Mouse (Mus musculus) megakaryocyte-erythroid progenitor cell, adult 5-6 weeks (primary cell): Measurements from ENCODE around the gene Rfx2. TPM values are rescaled to one million over a fixed set of nuclear protein-coding genes. Genes with fewer than 3 reads are reported as not detected.

ENCODE experiments used
- ATAC-seq: replicated peaks from 2 replicates; pipeline ENCODE4 v1.8.0; 2016; ENCODE audit warnings: mild to moderate bottlenecking, inconsistent platforms; ENCODE audit not compliant: severe bottlenecking, poor library complexity, low FRiP score, low TSS enrichment
- total RNA-seq, 2 experiments: library from RNA; stranded (forward) in 1 of 2; stranded (reverse) in 1 of 2; fragments of 200-1000, 215-1000 nt in 1 of 2; fragments of >200 nt in 1 of 2; fragmentation: Nextera tagmentation in 1 of 2; gene quantifications; 2 replicates each; pipeline ENCODE4 v1.2.3; 2014 to 2017

Gene Rfx2
- total RNA-seq, 2 experiments from 2014 or later, result 10.5 to 29.3 TPM

GRCm38 (mm10) chr17:56761077-56761476 is 69.7 kb downstream of the Rfx2 start:
- no peak for ATAC-seq

- ATAC-seq, result no peak
Observed at GRCm38 (mm10) chr17:56759261-56759660, 71.6 kb downstream of the Rfx2 start.

- ATAC-seq, result peak; percentile 5; the same call in 1 of the 2 replicates
Observed at GRCm38 (mm10) chr17:56758132-56758531, 72.7 kb downstream of the Rfx2 start.

DNA sequence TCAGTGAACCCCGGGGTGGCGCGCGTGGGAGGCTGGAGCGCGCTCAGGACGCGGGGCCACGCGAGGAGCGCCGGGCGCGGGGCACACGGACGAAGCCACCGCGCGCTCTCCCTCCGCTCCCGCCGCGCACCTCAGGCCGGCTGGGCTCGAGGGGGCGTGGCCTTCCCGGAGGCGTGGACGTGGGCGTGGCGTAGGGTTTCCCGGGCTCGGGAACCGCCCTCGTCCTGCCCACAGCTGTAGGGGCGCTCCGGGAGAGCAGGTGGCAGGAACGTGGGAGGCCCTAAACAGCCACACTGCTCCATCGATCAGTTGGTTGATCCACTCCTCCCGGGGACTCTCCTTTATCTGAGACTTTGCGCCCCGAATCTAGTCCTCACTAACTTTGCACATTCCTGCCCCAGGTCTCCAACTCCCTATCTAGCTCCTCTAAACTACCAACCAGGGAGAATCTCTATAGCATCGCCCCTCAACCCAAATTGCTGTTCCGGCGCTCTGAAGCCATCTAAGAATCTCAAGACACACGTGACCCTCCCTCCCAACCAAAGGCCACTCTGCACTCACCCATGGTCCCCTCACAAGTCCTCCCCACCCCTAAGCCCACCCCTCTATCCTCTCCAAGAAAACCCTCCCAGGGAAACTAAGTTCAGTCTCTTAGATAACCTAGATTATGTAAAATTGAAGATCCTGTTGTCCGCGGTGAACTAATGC is 73.2 kb downstream of the Rfx2 start, which contains the start of gene Nrtn:
Gene Nrtn, minus strand, starts transcription at position 115 of the 708 bp plus-strand sequence.
- peak; percentile 41 for ATAC-seq

GRCm38 (mm10) chr17:56756703-56757399 is 74.0 kb downstream of the Rfx2 start:
- no peak for ATAC-seq

GRCm38 (mm10) chr17:56754271-56755185 is 76.3 kb downstream of the Rfx2 start:
- no peak for ATAC-seq

DNA sequence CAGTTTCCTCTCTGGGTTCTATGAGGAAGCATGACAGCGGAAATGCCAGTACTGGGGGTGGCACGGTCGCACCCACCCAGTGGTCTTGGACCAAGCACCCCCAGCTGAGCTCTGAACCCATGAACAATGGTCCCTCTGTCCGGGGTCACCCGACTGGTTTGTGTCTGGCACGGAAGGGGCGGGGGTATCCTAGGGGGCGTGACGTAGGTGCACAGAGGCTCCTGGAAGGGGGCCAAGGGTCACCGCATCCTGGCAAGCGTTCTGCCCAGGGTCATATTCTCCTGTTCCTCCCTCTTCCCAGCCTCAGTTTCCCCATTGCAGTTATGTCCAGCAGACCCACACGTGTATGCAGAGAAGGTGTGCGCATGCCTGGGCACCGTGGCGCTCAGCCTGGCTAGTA is 77.4 kb downstream of the Rfx2 start:
- ATAC-seq, result no peak

GRCm38 (mm10) chr17:56751404-56752072 is 79.3 kb downstream of the Rfx2 start:
- no peak for ATAC-seq

GRCm38 (mm10) chr17:56744173-56744572 is 86.6 kb downstream of the Rfx2 start:
- ATAC-seq, result no peak

GRCm38 (mm10) chr17:56740788-56741160 is 90.0 kb downstream of the Rfx2 start:
- ATAC-seq, result no peak

DNA sequence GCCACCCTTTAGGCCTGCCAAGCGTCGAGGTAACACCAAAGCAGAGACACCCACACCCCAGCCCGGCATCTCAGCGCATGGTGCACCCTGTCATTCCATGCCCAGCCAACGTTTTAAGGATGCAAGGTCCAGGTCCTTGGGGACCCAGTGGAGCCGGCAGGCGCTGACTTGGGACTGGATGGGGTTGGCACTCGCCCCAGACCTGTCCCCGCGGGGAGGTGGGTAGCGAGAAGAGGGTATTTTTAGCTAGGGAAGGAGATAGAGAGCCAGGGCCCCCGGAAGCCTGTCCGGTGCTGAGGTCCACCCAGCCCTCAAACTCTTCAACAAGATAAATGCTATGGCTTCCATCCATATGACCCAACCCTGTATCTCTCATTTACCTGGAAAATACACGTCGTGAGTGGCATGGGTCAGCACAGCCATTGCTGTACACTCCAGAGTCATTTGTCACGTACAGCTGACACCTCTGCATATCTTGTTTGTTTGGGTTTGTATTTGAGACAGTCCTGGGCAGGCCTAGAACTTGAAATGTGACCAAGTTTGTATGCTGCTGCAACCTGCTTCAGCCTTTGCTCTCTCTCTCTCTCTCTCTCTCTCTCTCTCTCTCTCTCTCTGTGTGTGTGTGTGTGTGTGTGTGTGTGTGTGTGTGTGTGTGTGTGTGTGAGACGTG is 90.6 kb downstream of the Rfx2 start:
- no peak for ATAC-seq

- ATAC-seq, result no peak
Observed at GRCm38 (mm10) chr17:56738221-56738620, 92.6 kb downstream of the Rfx2 start.

GRCm38 (mm10) chr17:56736534-56736933 is 94.3 kb downstream of the Rfx2 start:
- no peak; the same call in 1 of the 2 replicates for ATAC-seq

- ATAC-seq, result no peak
Observed at GRCm38 (mm10) chr17:56729656-56730055, 101.2 kb downstream of the Rfx2 start.

DNA sequence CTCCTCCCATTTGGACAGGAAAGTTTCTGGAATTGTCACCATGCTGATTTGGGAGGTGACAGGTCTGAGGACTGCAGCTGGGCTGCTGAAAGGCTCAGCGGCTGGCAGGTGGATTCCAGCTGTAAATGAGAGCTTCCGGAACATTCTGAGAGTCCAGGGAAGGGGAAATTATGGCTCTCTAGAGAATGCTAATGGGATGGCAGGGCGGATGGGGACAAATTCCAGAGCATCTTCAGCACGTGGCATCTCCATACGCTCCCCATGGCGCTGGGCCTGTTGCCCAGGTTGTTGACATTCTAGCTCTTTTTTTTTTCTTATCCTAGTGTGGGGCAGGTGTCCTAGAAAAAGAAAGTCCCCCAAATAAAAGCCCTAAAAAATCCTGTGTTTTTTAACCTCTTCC is 101.7 kb downstream of the Rfx2 start:
- ATAC-seq, result no peak

DNA sequence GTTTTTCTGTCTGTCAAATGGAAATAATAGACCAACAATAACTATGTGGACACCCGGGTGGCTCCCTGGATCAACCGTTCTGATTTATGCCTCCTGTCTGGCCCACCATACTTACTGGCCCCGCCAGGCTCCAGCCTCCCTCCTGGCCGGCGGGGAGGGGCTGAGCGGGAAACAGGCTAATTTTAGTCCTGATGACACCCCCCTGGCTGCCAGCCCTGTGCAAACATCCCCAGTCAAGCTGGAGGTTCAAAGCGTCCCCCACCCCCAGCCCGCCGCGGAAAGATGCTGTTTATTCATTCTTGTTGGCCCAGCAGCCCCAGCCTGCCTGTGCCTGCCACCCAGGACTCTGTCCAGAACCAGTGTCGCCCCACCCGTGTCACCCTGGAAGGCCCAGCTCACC is 102.7 kb downstream of the Rfx2 start:
- ATAC-seq, result no peak

- ATAC-seq, result no peak
Observed at GRCm38 (mm10) chr17:56727659-56728058, 103.2 kb downstream of the Rfx2 start.

GRCm38 (mm10) chr17:56727029-56727649 is 103.7 kb downstream of the Rfx2 start:
- 0 out of 2 replicates have a peak, but pooled peaks have one; percentile 12 for ATAC-seq
